Mouse (Mus musculus) G1E (cell line): ENCODE measurements at regions not wholly inside any gene's neighbourhood (a gene's known extent, or its start where the extent isn't known, plus 50 kb on each side); places are given as distances from the start of the nearest gene placed in this dataset.

Source experiments
- CTCF ChIP-seq: IDR thresholded peaks from 2 replicates; pipeline ENCODE4 v1.5.1; 2012; ENCODE audit warnings: low read depth, low read length, inconsistent platforms, mixed read lengths
- GATA1 ChIP-seq: IDR thresholded peaks from 2 replicates; pipeline ENCODE4 v1.6.1; 2012; ENCODE audit warnings: borderline replicate concordance, low read length, inconsistent platforms, mixed read lengths
- POLR2AphosphoS5 ChIP-seq: IDR thresholded peaks from 2 replicates; pipeline ENCODE4 v1.6.1; 2012; ENCODE audit warnings: low read depth, low read length, inconsistent platforms; ENCODE audit not compliant: insufficient replicate concordance

DNA sequence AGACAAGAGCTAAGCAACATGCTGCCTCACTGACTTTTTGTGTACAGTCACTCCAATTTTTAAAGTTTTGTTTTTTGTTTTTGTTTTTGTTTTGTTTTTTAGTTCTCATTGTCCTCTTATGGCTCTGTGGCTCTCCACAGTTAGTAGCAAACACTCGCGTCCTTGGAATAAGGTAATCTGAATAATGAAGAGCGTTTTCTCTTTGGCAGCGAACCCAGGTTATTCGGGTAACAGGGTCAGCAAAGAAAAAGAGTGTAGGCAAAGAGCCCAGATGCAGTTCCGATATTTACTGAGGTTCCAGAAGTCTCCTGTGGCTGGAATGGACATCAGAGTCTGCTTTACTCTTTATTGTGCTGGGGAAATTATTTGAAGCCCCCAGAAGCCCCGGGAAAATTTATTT lies 381.4 kb upstream of the Arid1b start:
- TF ChIP-seq CTCF (no peak), GATA1 (no peak), POLR2AphosphoS5 (no peak)
